Mouse (Mus musculus): ENCODE results near the gene Zfp654.
A peak's percentile ranks its signal among the peaks of the same experiment; 100 is the strongest.

The Zfp654 gene

DNA sequence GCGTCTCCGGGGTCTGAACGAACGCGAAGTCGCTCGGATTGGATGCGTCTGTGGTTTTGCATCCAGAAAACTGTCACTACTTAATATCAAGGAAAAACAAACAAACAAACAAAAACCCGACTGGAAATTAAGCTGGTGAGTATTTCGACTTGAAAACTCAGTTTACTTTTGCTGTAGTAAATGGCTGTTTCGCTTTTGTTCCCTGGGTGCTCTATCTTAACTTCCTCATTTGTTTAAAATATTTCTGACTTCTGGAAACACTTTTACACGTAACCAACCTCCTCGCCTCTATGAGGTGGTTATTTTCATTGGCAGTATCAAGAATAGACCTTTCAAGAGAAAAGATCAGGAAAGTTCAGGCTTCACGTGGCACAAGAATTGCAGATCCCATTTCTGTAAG lies 1.4 kb upstream of the Zfp654 start:
- DNase-seq (ENCODE audit: low spot score in 2 of 2): no peak

GRCm38 (mm10) chr16:64852441-64852871 lies 1.0 kb upstream of the Zfp654 start:
- peak; percentile 58 to 72 for DNase-seq (ENCODE audit: low spot score in 2 of 2)

DNA sequence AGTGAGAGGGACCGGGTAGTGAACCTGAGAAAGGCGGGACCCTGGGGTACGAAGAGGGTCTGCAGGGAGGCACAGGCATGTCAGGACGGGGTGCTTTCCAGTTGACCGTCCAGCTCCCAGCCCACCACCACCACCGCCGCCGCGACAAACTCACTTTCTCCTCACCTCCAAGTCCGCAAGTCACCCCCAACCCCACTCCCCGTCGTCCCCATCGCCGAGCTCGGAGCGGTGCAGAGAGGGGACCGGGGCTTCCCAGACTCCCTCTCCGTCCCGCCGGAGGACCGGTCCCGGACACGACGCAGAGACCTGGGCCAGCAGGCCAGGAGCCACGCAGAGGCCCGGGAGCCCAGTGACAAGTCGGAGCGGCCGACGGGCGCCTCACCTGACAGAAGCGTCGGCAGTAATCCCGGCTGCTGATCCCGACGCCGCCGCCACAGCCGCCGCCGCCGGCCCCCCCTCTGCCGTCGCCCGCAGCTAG lies 328 bp downstream of the Zfp654 start:
- no peak for DNase-seq (ENCODE audit: low spot score in 2 of 2)

DNA sequence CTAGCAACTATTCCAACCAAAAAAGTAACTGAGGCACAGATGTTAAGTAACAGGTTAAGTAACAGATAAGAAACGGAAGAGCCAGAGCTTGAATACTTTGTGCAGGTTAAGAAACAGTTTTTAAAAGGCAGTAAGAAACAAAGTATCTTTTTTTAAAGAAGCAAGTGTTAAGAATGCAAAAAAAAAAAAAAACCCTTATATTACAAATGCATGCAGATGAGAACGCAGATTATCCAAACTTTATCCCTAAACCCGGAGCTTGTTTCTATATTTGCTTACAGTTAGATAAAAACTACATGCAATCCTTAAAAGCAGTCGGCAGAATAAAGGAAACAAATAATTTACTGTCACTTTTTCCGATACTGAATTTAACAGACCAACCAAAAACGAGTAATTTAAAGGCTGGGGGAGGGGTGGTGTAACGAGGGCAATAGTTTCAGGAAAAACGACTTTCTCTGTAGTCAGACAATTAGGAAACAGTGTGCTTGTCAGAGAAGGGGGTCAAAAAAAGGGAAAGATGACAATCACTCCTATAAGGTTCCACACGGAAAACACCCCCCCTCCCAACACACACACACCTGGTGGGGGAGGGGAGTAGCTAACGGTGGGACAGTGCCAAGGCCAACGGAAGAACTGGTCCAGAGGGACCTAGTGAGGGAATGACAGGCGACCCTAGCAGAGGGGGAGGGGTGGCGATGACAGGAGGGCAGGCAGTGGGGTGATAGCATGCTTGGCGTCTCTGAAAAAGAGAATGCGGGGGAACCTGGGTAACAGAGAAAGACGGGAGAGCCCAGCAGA lies 966 bp downstream of the Zfp654 start:
- DNase-seq (ENCODE audit: low spot score in 2 of 2): peak in 1 of 2 experiments; percentile 53

- DNase-seq (ENCODE audit: low spot score in 2 of 2): peak in 1 of 2 experiments; percentile 53
These were observed 5.5 kb downstream of the Zfp654 start for GRCm38 (mm10) chr16:64845947-64846346.

DNA sequence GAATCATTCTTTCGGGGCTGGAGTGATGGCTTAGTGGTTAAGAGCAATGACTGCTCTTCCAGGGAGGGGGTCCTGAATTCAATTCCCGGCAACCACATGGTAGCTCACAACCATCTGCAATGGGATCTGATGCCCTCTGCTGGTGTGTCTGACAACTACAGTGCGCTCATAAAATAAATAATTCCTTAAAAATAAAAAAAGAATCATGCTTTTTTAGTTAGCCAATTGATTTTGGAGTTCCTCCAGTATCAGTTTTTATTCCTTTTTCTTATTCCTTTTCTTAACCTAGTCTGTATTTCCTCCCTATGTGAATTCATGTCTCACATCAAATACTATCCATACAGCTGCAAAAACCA lies 9.1 kb downstream of the Zfp654 start:
- no peak for DNase-seq (ENCODE audit: low spot score in 2 of 2)

DNA sequence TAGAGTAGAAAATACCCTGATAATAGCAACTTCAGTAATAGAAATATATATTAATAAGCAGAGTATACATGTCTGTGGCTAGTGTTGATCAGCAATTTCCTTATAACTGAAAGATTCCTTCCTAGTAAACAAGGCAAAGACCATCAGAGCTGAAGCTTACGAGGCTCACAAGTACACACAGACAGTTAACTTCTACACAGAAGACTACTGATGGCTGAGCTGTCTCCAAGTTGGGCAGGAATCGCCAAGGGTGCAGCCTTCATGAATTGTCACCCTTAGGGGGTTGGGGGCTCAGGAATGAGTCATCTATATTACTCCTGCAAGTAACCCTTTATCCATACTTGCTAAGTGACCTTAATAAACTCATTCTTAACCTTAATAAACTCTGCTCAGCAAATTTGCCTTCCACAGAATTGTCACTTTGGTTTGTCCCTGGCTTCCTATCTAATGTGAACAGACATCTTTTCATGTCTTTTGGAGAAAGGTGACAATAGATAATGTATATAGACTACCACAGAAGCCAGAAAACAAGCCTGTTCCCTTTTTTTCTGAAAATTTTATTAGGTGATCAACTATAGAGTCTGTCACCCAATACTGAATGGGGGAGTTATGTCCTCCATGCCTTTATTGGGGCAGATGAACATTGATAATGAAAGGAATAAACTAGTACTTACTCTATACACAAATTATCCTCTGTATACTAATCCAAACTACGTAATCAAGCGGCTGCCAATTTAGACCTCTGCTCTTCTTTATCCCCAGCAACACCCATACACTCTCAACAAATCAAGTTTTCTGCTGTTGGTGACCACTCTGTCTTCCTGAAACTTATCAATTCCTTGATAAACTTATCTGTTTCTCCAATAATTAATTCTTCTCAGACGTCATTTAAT lies 9.7 kb downstream of the Zfp654 start:
- DNase-seq (ENCODE audit: low spot score in 2 of 2): no peak

- DNase-seq (ENCODE audit: low spot score in 2 of 2): no peak
These were observed 14.7 kb downstream of the Zfp654 start for GRCm38 (mm10) chr16:64836709-64837108.

DNA sequence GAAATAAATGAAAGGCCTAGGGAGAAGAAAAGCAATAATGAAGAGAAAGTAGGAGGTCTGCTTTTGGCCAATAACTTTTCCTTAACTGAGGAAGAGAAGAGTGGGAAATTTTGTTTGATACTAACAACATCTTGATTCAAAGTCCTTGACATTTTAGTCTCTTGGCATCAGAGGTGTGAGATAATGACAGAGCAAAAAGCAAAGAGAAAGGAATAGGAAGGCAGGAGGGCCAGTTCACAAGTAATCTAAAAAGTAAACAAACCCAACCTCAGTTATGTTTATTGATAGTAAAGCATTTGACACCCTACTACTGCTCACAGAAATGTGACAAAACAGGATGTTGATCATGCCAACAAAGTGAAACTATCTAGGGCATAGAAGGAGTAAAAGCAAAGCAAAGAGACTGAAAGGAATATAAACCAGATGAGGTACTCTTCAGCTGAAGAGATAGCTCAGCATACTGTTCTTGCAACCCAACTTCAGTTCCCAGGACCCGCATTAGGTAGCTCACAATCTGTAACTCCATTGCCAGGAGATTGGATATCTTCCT lies 15.4 kb downstream of the Zfp654 start:
- no peak for DNase-seq (ENCODE audit: low spot score in 2 of 2)

GRCm38 (mm10) chr16:64830291-64830690 lies 21.2 kb downstream of the Zfp654 start:
- no peak for DNase-seq (ENCODE audit: low spot score in 2 of 2)

- no peak for DNase-seq (ENCODE audit: low spot score in 2 of 2)
These were observed 27.0 kb downstream of the Zfp654 start for GRCm38 (mm10) chr16:64824474-64824873.

DNA sequence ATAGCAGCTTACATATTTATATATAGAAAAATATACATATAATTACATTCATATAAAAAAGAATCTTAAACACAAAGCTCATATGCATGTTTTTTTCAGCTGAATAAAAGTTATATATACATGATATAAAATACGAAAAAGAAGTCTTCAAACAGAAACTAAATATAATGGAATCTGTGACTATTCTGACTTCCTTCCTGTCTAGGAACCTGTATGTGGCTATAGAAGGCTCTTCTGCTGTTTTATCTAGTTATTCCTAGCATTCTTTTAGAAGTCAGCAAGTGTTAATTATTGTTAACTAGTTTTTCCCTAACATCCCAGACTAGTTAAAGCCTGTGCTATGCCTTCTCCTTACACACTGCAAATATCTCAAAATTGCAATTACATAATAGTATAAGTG lies 27.6 kb downstream of the Zfp654 start:
- DNase-seq (ENCODE audit: low spot score in 2 of 2): no peak

DNA sequence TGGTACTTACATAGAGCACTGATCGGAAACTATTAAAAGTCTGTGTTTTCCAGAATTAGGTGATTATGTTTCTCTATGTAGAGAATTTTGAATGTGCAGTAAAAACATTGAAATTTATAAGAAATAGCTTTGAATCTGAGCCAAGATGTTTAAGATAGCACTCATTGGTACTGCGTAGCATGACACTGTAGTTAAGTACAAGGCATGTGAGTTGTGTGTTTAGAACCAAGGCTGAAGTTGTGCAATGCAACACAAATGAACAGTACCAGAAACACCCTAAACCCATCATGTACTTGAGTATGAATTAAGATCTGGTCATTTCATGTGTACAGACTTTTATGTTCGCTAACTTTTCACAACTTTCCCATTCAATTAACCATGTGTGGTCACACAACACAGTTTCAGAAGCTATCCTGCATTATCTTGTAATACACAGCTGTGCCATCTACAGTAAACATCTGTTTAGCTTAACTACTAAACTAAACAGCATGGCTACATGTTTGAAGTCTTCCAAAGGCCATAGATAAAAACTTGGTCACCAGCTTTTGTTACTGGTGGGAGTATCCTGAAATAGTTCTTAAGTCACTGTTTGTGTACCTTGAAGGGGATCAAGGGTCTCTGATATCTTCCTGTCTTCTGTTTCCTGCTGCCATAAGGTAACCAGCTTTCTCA lies 34.2 kb downstream of the Zfp654 start:
- no peak for DNase-seq (ENCODE audit: low spot score in 2 of 2)

GRCm38 (mm10) chr16:64803041-64803440 lies 48.4 kb downstream of the Zfp654 start:
- no peak for DNase-seq (ENCODE audit: low spot score in 2 of 2)

GRCm38 (mm10) chr16:64801638-64802037 lies 49.8 kb downstream of the Zfp654 start:
- DNase-seq (ENCODE audit: low spot score in 2 of 2): no peak

GRCm38 (mm10) chr16:64800393-64800792 lies 51.1 kb downstream of the Zfp654 start:
- no peak for DNase-seq (ENCODE audit: low spot score in 2 of 2)

DNA sequence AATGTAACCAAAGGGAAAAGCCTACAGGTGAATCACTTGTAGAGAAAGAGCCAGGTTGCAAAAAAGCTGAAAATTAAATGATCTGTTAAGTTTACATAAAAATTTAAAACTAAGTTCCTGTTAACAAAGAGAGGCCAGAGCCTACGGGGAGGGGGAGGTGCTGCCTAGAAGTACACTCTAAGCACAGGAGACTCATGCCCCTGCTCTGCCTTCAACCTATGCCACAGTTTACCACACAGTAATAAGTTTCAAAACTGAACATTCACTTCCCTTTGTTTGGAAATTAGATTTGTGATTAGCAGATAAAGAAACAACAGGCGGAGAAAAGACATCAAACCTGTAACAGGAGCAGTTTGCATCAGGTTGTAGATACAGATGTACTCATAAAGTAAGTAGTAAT lies 56.6 kb downstream of the Zfp654 start:
- no peak for DNase-seq (ENCODE audit: low spot score in 2 of 2)

- no peak for DNase-seq (ENCODE audit: low spot score in 2 of 2)
These were observed 61.7 kb downstream of the Zfp654 start for GRCm38 (mm10) chr16:64789706-64790105.

DNA sequence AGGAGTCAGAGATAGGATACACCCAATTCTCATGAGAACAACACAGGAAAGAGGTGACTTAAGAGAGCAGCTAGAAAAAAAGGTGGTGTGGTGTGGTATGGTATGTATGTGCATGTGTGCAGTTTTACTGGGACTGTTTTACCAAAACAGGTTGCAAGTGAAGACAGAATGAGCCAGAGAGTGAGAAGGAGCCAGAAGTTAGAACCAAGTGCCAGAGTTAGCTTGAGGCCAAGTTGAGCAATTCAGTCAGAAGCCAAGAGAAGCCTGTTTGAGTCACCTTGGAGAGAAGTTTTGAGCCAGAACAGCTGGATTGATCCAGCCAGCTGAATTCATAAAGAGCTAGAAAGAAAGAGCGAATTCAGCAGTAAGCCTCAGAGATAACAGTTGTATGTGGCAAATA lies 75.9 kb downstream of the Zfp654 start:
- DNase-seq (ENCODE audit: low spot score in 2 of 2): no peak

DNA sequence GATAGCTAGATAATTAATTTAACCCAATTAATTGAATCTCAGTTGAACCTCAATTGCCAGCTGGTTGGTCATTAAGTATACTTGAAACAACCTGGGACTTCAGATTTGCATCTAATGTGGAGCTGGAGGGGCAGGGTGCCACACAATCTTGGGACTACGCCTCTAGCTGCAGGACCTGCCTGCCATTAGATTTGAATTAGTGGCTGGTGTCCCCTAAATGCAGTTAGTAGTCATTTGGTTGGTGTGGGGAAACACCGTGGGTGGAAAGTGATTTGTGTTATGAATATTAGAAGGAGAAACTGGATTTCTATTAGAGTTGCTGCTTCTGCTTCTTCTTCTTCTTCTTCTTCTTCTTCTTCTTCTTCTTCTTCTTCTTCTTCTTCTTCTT lies 80.0 kb downstream of the Zfp654 start:
- DNase-seq (ENCODE audit: low spot score in 2 of 2): no peak

DNA sequence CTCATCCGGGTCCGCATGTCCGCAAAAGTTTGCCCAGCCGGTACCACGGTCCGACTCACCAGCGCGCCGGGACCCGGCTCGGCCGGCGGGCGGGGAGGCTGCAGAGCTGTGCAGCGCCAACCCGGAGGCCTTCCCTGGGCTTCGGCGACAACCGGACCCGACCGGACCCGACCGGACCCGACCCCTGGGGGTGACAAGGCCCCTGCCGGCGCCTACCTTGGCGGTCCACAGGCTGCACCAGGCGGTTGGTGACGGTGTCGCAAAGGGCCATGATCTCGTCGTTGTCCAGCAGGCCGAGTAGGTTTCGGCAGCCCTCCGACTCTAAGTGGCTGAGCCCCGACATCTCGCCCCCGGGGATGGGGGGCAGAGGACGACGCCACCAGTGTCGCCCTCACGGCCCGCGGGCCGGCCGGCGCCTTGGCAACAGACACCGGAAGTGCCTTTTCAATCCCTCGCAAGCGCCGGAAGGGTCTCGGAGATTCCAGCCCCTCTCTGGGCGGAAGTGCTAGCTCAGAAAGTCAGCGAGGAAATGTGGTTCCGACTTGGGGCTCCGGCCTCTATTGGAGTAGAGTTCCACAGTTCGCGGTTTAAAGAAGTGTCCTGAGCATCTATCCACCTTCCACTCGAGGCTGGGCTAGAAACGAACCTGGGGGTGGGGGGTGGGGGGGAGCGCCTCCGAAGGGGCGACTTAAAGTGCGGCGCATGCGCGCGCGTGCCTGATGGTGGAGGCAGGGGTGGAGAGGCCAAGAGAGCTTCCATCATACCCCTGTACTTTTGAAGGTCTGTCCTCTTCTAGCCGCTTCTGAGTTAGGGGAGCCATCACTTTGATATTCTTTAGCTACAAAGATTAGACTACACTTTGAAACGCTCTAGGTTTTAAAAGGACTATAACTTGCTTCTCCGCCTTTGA lies 80.7 kb downstream of the Zfp654 start, which contains the start of gene 4930453N24Rik:
4930453N24Rik (minus strand) TSS at position 641 of the 910 bp plus-strand sequence.
- DNase-seq (ENCODE audit: low spot score in 2 of 2): peak; percentile 69 to 86

All from spleen, postnatal 10 days (tissue).